Mouse (Mus musculus) urinary bladder, postnatal 14 days (tissue): ENCODE measurements around the gene Tnks2.
"Not testable (repeated sequence)": the region's sequence is repeated elsewhere in the genome, so short reads cannot be mapped to it uniquely, and the experiment has no call there.

ENCODE experiments used
- DNase-seq: peaks from one replicate; pipeline ENCODE4 v3.0.0; 2021; ENCODE audit warnings: low spot score

The Tnks2 gene

GRCm38 (mm10) chr19:36833788-36834531 lies at the start of gene Tnks2:
TSS of gene Tnks2 (plus strand) at chr19:36834232.
- DNase-seq: peak; percentile 98

GRCm38 (mm10) chr19:36789873-36790733 lies 43.9 kb upstream of the Tnks2 start:
- peak; percentile 72 for DNase-seq

- peak; percentile 76 for DNase-seq
Observed at GRCm38 (mm10) chr19:36792589-36792988, 41.4 kb upstream of the Tnks2 start.

- DNase-seq: no peak
Observed at GRCm38 (mm10) chr19:36793450-36793849, 40.6 kb upstream of the Tnks2 start.

DNA sequence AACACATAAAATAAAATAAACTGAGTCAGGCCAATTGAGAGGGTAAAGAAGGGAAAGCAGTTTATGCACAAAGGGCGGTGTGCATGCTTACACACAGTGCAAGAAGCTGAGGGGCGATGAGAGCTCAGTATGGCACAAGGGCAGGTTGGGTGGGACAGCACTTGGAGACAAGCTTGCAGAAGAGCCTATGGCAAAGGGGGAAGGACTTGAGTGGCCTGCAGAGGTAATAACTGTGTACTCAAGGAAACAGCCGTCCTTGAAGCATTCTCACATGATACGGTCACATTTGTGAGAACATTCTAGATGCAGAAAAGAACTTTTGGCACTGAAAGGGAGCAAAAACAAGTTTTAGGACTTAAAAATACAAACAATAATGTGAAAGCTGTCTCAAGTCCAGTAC lies 40.0 kb upstream of the Tnks2 start:
- DNase-seq: no peak

GRCm38 (mm10) chr19:36795277-36795676 lies 38.8 kb upstream of the Tnks2 start:
- DNase-seq: no peak

GRCm38 (mm10) chr19:36796931-36797330 lies 37.1 kb upstream of the Tnks2 start:
- no peak for DNase-seq

GRCm38 (mm10) chr19:36800288-36800687 lies 33.7 kb upstream of the Tnks2 start:
- DNase-seq: no peak

DNA sequence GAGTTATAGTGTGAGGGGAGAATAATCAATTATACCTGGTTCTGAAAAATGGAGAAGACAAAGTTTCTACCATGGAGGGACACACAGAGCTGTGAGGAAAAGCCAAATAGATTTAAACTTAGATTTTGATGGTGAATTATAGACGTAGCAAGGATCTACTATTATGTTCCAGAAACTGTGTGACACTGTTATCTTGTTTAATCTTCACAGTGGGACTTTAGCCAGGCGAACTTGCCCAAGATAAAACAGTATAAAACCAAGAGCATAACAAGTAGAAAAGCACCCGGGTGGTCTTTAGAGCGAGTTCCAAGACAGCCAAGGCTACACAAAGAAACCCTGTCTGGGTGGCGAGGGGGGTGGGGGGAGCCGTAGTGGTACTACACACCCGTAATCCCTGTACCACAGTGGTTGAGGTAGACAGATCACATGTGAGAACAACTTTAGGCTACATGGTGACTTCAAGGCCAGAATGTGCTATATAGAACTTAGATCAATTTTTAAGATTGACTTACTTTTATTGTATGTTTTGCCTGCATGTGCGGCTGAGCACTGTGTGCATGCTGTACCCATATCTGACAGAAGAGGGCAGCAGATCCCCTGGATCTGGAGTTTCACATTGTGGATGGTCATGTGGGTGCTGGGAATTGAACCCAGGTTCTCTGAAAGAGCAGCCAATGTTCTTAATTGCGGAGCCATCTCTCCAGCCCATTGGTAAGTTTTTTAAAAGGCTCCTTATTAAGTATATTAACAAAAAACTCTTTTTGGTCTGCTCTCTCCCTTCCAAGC lies 32.0 kb upstream of the Tnks2 start:
- no peak for DNase-seq

DNA sequence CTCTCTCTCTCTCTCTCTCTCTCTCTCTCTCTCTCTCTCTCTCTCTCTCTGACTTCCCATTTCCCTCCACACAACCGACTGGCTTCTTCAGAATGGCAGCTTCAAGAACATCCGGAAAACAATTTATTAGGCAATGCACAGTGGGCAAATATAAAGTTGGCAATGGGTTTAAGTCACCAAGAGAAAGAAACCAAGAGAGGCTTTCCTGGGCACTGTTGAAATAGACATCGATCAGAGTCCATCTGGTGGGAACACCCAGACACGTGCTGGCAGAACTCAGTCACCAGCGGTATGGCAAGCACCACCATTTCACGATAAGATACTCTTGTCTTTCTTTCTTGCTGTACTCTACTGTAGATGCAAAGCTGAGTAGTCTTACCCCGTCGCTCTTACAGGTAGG lies 30.6 kb upstream of the Tnks2 start:
- DNase-seq: no peak

DNA sequence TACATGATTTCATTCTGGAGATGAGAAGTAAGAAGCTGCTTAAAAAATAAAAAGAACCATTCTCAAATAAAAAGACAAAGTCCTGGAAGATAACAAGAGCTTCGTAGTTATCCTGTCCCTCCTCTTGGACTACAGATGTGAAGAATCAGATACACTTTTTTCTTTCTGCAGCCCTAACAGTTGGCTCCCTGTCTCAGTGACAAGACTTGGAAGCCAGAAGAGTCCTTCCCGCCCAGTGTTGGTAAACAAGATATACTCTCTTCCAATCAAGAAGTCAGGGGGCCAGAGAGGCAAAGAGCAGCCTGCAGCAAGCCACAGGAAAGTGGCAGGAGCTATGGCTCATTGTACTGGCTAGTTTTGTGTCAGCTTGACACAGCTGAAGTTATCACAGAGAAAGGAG lies 27.2 kb upstream of the Tnks2 start:
- no peak for DNase-seq

DNA sequence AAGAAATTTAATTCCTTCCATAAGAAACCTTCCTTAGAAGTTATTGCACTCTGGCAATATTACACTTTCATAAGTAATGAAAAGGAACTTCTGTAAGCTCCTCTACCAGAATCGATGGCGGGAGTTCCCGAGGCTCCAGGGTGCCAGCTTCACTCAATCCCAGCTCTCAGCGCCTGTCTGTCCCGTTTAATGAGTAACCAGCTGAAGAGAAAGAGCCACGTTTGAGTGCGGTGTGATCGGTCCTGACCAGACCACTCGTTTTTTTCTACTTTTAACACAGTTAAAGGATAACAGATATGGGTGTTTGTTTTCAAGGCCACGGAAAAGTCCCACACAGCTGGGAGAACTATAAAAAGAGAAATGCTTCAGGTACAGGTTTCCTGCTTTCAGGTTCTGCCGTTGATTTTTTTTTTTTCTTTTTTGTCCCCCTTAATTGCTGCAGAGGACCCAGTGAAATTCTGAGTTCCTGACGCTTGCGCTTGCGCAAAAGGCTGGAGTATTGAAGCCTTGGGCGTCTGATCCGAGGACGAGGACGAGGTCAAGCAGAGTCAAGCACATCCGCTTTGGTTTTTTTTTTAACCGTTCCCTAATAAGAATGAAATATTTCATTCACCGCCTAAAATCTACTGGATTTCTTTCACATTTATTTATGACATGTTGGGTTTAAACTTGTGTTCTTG lies 25.5 kb upstream of the Tnks2 start:
- no peak for DNase-seq

- no peak for DNase-seq
Observed at GRCm38 (mm10) chr19:36809476-36810168, 24.4 kb upstream of the Tnks2 start.

- no peak for DNase-seq
Observed at GRCm38 (mm10) chr19:36812011-36812410, 22.0 kb upstream of the Tnks2 start.

DNA sequence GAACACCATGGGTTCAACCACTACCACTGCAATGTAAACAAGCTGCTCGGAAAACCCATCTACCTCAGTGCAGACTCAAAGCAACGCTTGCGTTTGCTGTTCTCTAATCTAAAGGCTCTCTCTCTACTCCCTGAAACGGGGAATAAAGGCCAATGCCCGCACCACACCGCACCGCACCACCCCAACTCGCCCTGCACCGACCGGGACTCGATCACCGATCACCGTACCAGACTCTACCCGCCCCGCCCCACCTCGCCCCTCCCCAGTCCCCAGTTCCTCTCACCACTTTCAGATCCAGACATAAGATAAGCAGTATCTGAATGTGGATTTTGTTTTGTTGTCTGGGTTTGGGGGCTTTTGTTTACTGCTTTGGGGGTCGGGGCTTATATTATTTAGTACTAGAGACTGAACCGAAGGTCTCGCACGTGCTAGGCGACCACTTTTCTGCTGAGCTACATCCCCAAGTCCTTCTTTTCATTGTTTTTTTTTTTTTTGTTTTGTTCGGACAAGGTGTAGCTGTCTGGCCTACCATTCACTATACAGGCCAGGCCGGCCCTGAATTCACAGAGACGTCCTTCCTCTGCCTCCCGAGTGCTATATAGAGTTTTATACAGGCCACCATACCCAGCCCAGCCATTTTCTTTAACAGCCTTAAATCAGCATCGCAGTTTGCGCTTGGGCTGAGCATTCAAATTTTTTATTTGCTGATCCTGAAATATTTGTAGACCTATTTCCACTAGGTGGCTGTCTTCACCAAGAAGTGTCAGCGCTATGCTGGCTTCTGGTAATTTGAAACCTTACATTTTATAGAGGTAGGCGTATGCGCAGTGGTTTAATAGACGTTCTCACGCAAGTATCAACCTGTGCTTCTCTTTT lies 18.4 kb upstream of the Tnks2 start:
- peak; percentile 27 for DNase-seq

GRCm38 (mm10) chr19:36818141-36818885 lies 15.7 kb upstream of the Tnks2 start:
- no peak for DNase-seq

GRCm38 (mm10) chr19:36819199-36819598 lies 14.8 kb upstream of the Tnks2 start:
- no peak for DNase-seq

DNA sequence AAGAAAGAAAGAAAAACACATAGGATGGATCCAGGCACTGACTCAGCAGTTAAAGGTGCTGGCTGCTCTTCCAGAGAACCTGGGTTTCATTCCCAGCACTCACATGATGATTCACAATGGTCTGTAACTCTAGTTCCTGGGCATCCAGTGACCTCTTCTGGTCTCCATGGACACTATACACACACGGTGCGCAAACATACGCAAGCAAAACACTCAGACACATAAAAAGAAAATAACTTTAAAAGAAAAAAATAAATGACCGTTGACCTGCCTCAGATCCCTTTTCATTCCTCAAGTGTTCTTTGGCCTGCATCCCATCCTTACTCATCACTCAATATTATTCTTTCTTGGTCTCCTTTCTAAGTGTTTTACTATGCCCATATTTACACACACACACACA lies 13.6 kb upstream of the Tnks2 start:
- DNase-seq: no peak

DNA sequence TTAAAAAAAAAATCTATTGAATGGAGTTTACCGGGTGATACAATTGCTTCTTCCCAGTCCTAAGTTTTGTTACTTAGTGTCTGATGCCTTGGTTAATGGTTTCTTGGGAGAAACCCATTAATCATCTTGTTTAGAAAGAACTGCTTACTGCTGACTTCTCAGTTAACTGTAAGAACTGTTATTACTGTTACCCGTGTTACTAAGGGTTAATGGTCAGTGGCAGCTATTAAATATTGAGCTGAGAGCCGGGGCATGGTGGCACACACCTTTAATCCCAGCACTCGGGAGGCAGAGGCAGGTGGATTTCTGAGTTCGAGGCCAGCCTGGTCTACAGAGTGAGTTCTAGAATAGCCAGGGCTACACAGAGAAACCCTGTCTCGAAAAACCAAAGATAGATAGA lies 12.7 kb upstream of the Tnks2 start:
- DNase-seq: not testable (repeated sequence)

- DNase-seq: no peak
Observed at GRCm38 (mm10) chr19:36822701-36823100, 11.3 kb upstream of the Tnks2 start.
